Mouse (Mus musculus): ENCODE measurements around the gene Zp2.

Gene Zp2

DNA sequence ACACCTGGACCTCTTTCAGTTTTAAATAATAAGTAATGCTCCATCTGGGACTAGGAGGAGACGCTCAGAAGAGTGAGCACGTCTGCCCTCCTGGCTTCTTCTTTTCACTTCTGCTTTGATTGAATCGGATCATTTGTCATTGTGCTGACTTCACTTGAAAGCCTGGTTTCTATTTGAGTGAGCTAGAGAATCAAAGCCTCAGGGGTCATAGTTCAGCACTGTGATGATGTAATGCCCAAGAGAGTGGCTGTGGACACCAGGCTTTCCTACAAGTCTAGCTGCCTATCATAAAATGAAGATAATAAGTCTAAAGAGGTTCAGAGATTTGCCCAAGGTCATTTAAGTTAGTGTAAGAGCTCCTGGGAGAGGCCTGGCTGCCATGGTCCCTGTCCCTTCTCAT lies 5.2 kb upstream of the Zp2 start:
- DNase-seq (ENCODE audit: inconsistent age in 2 of 2, low spot score in 1 of 2), result peak; percentile 11 to 36

DNA sequence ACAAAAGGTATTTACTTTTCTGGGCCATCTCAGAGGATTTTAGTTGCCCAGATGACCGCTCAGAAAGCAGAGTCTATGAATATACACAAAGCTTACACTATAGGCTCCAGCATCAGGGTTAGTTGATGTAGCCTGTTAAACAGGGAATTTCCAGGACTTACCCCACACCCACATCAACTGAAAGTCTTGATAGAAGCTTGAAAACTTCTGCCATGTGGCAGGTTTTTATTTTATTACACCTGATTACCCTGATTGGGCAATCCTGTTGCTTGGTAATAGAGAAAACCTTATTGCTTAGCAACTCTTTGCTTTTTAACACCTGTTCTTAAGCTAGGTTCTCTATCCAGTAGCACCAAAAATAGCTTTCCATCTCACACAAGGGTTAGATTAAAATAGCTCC lies 2.3 kb downstream of the Zp2 start:
- DNase-seq (ENCODE audit: inconsistent age in 2 of 2, low spot score in 1 of 2), result no peak

GRCm38 (mm10) chr7:120128951-120129350 lies 16.1 kb downstream of the Zp2 start:
- peak in 1 of 2 experiments; percentile 51 for DNase-seq (ENCODE audit: inconsistent age in 2 of 2, low spot score in 1 of 2)

- DNase-seq (ENCODE audit: inconsistent age in 2 of 2, low spot score in 1 of 2), result no peak
Observed at GRCm38 (mm10) chr7:120127686-120128059, 17.4 kb downstream of the Zp2 start.

DNA sequence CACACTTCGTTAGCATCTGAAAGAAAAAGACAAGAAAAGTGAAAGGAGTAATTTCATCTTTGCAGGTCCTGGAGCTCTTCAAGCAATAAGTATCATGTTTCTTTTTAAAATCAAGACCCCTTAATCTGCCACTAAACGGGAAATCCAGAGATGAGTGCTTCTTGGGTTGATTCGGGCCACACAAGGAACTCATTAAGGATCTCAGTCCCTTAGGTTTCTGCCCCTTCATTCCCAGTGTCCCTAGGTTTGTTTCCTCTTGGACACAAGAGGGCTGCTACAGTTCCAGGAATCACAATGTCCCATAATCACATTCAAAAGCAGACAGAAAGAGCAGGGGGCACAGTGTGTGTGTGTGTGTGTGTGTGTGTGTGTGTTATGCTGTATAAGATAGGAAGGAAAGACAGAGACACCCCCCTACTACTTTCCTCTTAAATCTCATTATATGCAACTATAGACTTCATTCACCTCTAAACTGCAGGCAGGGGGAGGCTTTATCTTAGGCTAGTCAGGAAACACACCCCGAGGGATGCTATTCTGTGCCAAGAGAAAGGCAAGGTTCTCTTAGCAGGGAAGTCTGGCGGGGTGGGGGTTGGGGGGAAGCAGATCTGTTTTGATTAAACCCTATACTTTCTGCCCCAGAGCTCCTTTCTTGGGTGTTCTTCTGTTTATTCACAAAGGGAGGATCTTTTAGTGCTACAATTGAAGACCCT lies 18.0 kb downstream of the Zp2 start:
- no peak for DNase-seq (ENCODE audit: inconsistent age in 2 of 2, low spot score in 1 of 2)

GRCm38 (mm10) chr7:120124844-120125243 lies 20.2 kb downstream of the Zp2 start:
- peak; percentile 72 to 91 for DNase-seq (ENCODE audit: inconsistent age in 2 of 2, low spot score in 1 of 2)

DNA sequence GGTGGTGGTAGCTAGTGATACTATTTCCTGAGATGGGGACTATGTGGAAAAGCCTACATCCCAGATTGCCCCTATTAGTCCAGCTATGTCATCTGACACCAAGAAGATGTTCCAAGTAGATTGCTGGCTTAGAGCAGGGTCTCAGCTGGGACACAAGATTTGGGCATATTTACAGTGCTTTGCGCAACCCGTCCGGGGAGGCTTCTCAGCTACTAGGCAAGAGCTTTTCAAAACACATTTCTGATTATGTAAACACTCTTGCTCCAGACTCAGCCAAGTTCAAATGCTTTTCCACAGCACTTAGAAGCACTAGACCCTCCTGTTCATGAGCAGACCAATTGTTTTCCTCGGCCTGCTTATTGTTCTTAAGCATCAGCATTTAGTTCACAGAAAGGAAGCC lies 21.3 kb downstream of the Zp2 start:
- DNase-seq (ENCODE audit: inconsistent age in 2 of 2, low spot score in 1 of 2), result peak in 1 of 2 experiments; percentile 66

DNA sequence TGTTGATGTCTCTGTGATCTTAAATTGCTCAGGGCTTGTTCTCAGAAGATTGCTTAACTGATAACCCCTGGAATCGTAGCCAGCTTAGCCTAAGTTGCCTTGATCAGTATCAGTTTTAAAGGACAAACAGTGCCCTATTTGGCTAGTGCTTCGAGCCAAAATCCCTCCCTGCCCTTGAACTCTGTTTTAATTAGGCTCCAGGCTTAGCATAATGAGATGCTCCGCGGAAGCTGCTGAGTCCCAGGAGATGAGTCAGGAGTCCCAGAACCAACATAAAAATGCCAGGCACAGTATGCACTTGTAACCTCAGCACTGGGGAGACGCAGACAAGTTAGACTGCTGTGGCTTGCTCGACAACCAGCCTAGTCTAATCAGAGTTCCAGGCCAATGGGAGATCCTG lies 27.6 kb downstream of the Zp2 start:
- DNase-seq (ENCODE audit: inconsistent age in 2 of 2, low spot score in 1 of 2), result peak; percentile 87 to 93

- no peak for DNase-seq (ENCODE audit: inconsistent age in 2 of 2, low spot score in 1 of 2)
Observed at GRCm38 (mm10) chr7:120116976-120117375, 28.1 kb downstream of the Zp2 start.

GRCm38 (mm10) chr7:120109676-120110075 lies 35.4 kb downstream of the Zp2 start:
- DNase-seq (ENCODE audit: inconsistent age in 2 of 2, low spot score in 1 of 2), result peak; percentile 72 to 88

DNA sequence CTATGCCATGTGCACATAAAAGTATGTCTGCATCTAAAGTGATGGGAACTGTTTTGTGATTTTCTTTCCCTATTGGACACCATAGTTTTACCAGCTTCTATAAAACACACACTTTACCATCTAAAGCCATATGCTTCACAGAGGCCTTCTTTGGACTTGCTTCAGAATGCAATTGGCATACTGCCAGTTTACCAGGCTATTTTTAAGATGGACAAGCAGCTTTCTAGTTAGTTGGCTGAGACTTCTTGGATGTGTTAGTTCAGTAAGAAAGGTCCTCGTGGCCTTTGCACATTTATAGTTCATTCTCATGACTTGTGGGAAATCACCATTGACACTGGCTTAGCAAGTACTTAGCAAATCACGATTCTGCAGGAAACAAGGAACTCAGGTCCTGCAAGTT lies 38.7 kb downstream of the Zp2 start:
- DNase-seq (ENCODE audit: inconsistent age in 2 of 2, low spot score in 1 of 2), result peak in 1 of 2 experiments; percentile 61

DNA sequence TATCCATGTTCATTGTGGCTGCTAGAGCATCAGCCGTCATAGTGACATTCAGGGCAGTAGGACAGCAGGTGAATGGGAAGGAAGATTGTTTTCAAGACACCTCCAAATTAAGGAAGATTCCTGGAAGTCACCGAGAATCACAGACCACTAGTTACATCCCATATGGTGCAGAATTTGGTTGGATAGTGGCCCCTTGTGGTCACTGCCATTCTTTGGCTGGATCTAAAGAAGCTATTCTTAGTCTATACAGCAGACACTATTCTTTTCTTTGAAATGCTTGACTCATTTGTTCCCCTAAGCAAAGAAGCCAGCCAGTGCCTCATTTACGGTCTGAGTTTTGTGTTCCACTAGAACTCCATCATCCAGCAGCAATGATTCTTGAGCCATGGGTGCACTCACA lies 40.1 kb downstream of the Zp2 start:
- peak in 1 of 2 experiments; percentile 38 for DNase-seq (ENCODE audit: inconsistent age in 2 of 2, low spot score in 1 of 2)

DNA sequence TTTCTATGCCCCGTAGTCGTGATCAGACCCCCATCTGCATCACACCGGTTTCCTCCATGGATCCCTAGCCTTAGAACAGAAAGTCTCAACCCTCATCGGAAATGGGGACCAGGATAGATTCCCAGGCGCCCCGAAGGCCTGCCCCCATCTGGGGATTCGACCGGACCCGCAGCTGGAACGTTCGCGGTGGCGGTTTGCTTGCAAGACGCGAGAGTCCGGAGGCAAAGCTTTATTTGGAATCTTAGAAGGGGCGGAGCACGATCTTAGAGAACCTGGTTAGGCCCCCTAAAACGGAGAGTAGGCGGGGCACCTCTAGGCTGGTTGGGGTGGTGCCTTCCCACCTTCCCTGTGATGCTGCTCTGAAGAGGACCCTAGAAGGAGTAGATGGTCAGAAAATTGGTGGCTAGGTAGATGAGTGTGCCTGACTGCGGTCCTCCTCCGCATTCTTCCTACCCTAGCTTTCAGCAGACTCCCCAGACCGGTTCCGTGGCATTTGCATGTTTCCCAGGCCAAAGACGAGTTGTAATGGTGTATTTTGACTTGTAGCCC lies 42.0 kb downstream of the Zp2 start:
- DNase-seq (ENCODE audit: inconsistent age in 2 of 2, low spot score in 1 of 2), result peak; percentile 75 to 90

DNA sequence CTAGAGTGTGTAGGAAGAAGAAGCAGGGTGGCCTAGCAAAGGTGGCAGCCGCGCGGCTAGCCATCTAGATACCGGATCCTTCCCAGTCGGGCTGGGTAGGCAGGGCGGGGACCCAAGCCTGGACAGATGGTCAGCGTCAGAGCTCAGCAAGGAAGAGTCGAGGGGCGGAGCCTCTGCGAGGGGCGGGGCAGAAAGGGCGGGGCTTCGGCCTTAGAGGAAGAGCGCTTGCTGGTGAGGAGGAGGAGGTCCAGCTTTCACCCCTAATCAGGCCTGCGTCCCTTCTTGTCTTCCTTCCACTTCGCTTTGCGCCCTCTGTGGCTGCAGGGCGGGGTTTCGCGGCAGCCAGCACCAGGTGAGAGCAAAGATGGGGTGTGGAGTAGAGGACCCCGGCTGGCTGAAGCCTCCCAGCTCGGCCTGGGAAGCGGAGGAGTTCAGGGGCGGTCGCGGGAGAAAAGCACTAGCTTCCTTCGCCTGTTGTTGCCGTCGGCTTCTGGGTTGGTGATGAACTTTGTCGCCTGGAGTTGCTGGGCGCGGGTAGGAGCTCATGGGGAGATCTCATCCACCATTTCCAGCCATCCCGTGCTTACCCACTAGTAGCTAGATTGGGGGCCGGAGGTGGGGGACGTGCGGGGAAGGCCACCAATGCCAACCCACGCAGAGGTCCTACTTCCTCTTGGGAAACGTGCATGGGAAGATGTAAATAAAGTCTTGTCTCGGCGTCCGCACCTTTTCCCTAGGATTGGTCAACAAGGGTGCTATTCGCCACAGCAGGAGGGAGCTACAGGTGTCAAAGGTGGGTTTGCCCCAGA lies 42.7 kb downstream of the Zp2 start, which contains the start of gene Tmem159:
TSS of gene Tmem159 (plus strand) at position 190 of the 809 bp plus-strand sequence.
- peak; percentile 95 to 99 for DNase-seq (ENCODE audit: inconsistent age in 2 of 2, low spot score in 1 of 2)

DNA sequence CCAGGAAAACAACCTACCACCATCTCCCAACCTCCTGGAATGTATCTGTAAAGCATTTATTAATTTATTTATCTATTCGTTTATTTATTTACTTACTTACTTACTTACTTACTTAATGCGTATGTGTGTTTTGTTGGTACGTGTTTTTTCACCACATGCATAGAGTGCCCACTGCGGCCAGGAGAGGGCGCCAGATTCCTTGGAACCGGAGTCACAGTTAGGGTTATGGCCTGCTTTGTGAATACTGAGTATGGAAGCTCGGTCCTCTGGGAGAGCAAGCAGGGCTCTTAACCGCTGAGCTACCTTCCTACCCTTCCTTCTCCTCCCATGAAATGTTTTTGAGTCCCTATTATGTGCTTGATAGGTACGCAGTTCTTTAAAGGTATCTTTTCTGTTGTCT lies 46.7 kb downstream of the Zp2 start:
- peak; percentile 84 to 95 for DNase-seq (ENCODE audit: inconsistent age in 2 of 2, low spot score in 1 of 2)

DNA sequence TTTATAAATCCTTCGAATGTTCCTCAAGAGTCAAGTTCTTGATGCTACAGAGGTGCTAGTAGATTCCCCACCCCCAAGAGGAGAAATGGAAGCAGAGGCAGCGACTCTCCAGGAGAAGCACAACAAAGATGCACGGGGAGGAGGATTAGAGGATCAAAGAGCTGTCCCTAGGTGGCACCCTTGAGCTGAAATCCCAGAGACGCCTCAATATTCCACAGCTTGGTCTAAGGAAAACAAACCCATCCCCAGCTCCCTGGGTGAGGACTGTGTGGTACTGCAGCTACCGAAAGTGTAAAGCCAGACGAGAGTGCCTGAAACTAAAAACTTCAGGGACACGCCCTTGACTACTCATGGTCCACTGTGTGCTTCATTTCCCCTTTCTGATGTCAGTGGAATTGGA lies 47.2 kb downstream of the Zp2 start:
- DNase-seq (ENCODE audit: inconsistent age in 2 of 2, low spot score in 1 of 2), result peak; percentile 69 to 91

- DNase-seq (ENCODE audit: inconsistent age in 2 of 2, low spot score in 1 of 2), result no peak
Observed at GRCm38 (mm10) chr7:120095180-120095579, 49.9 kb downstream of the Zp2 start, which contains the start of gene Dnah3. Dnah3 (minus strand) TSS chr7:120095280.

- no peak for DNase-seq (ENCODE audit: inconsistent age in 2 of 2, low spot score in 1 of 2)
Observed at GRCm38 (mm10) chr7:120094216-120094615, 50.9 kb downstream of the Zp2 start.

DNA sequence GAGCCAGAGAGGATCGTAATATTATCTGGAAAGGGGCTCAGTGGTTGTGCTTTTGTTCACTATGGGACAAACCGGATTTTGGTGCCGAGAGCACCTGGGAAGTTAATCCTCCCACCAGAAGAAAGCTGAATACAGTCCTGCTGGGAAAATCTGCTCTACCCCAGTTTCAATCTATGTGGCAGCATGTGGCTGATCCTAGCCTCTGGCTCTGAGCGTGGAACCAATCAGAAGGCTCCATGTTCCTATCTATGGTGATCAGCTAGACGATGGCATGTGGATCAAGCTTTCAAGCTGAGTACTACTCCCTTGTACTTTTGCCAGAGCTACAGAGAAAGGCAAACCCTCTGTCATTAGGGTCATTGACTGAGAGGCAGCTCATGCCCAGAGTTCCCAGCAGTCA lies 52.1 kb downstream of the Zp2 start:
- no peak for DNase-seq (ENCODE audit: inconsistent age in 2 of 2, low spot score in 1 of 2)

GRCm38 (mm10) chr7:120080177-120080576 lies 64.9 kb downstream of the Zp2 start:
- no peak for DNase-seq (ENCODE audit: inconsistent age in 2 of 2, low spot score in 1 of 2)
